Mouse (Mus musculus) embryonic facial prominence, embryonic 11.5 days (tissue): Measurements from ENCODE around the gene Tmem120a. TPM values are rescaled to one million over a fixed set of nuclear protein-coding genes. Genes with fewer than 3 reads are reported as not detected.
A peak's percentile ranks its signal among the peaks of the same experiment; 100 is the strongest.

Experiments used
- ATAC-seq: fragments of 200-750 bp; cut with Nextera tagmentation; replicated peaks from 2 replicates; pipeline ENCODE4 v1.8.0; 2017; ENCODE audit warnings: low read depth; ENCODE audit not compliant: insufficient number of reproducible peaks, low FRiP score, low TSS enrichment
- DNase-seq: peaks from one replicate; pipeline ENCODE4 v3.0.0-alpha.2; 2015; ENCODE audit warnings: low spot score
- H3K27ac ChIP-seq: fragments of 300-500 bp; sonication (generic); replicated peaks from 2 replicates; pipeline ENCODE4 v1.5.1; 2014; ENCODE audit warnings: mild to moderate bottlenecking, low read depth, low read length, control low read depth
- H3K27me3 ChIP-seq: fragments of 300-500 bp; sonication (generic); 2 replicates; pipeline ENCODE4 v1.6.1; 2014; ENCODE audit warnings: mild to moderate bottlenecking, low read length, moderate library complexity, mixed read lengths; ENCODE audit not compliant: control insufficient read depth, insufficient read depth
- H3K36me3 ChIP-seq: fragments of 300-500 bp; sonication (generic); replicated peaks from 2 replicates; pipeline ENCODE4 v1.6.1; 2014; ENCODE audit warnings: low read depth, mild to moderate bottlenecking, low read length, moderate library complexity, mixed read lengths; ENCODE audit not compliant: control insufficient read depth, insufficient read depth
- H3K4me1 ChIP-seq: fragments of 300-500 bp; sonication (generic); 2 replicates; pipeline ENCODE4 v1.6.1; 2014; ENCODE audit warnings: low read length, mixed read lengths; ENCODE audit not compliant: control insufficient read depth, insufficient read depth
- H3K4me2 ChIP-seq: fragments of 300-500 bp; sonication (generic); 2 replicates; pipeline ENCODE4 v1.6.1; 2014; ENCODE audit warnings: low read depth, mild to moderate bottlenecking, control low read depth, low read length, moderate library complexity
- H3K4me3 ChIP-seq: fragments of 300-500 bp; sonication (generic); 2 replicates; pipeline ENCODE4 v1.5.1; 2014; ENCODE audit warnings: low read depth, low read length, control low read depth
- H3K9ac ChIP-seq: fragments of 300-500 bp; sonication (generic); replicated peaks from 2 replicates; pipeline ENCODE4 v1.6.1; 2014; ENCODE audit warnings: mild to moderate bottlenecking, control low read depth, low read length
- H3K9me3 ChIP-seq: fragments of 300-500 bp; sonication (generic); replicated peaks from 2 replicates; pipeline ENCODE4 v1.6.1; 2016; ENCODE audit warnings: mild to moderate bottlenecking, low read length, inconsistent platforms, mixed read lengths; ENCODE audit not compliant: control insufficient read depth
- WGBS: fragments of 180-500 bp; shearing (Covaris S2); extraction: QIAGEN DNeasy Blood & Tissue Kit; methylation state at CpG from one replicate; pipeline ENCODE4 v1.1.7; 2014; 5-methylcytosine and 5-hydroxymethylcytosine counted together
- polyA plus RNA-seq: library from polyadenylated mRNA; unstranded; fragments of >200 nt; fragmentation: Nextera tagmentation; extraction: Ambion mirVana; gene quantifications from 2 replicates; pipeline ENCODE4 v1.2.1, GENCODE M21; 2014

Gene Tmem120a
- polyA plus RNA-seq, 1 experiment from 2014 or later = 47.1 TPM

GRCm38 (mm10) chr5:135738266-135738665, 6.0 kb downstream of the Tmem120a start:
- 30% methylated on average over 6 of the region's 6 CpGs for WGBS
- H3K9me3 ChIP-seq = no peaks in the 10 kb centered on the region
- no peak overlapping the region for H3K27ac ChIP-seq
- H3K4me2 ChIP-seq = no peak overlapping the region
- ATAC-seq = no peak
- H3K4me1 ChIP-seq = peaks cover 3% of the 10 kb centered on the region
- H3K27me3 ChIP-seq = no peaks in the 10 kb centered on the region
- peaks cover 22% of the 10 kb centered on the region for H3K36me3 ChIP-seq
- no peak overlapping the region for H3K4me3 ChIP-seq
- no peak overlapping the region for H3K9ac ChIP-seq
- peak; percentile 22 for DNase-seq

- Histone ChIP-seq H3K27ac (no peak overlapping the region), H3K9ac (no peak overlapping the region), H3K4me2 (no peak overlapping the region), H3K4me1 (no peaks in the 10 kb centered on the region), H3K36me3 (peaks cover 27% of the 10 kb centered on the region), H3K4me3 (no peak overlapping the region), H3K27me3 (no peaks in the 10 kb centered on the region), H3K9me3 (no peaks in the 10 kb centered on the region)
- 83% methylated on average over 7 of the region's 7 CpGs for WGBS
- ATAC-seq (no peak), DNase-seq (no peak)
Observed at GRCm38 (mm10) chr5:135737154-135737553, 7.1 kb downstream of the Tmem120a start.

DNA sequence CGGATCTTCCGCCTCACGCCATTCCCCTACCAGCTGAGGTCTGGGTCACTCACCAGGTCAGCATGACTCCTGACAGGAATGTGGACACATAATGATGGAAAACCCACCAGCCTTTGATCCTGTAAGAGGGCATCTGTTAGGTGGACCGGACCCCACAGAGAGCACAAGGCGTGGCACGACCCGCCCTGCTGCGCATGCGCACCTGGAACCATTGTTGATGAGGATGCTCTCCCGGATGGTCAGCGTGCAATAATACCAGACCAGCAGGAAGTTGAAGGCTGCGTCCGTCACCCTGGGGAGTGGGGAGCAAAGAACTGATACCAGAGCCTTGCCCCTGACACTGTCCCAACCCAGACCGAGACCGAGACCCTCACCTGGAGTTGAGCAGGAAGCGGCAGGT, 7.7 kb downstream of the Tmem120a start:
- 91% methylated on average over 16 of the region's 16 CpGs for WGBS

GRCm38 (mm10) chr5:135735741-135736140, 8.5 kb downstream of the Tmem120a start:
- Histone ChIP-seq H3K27ac (no peak overlapping the region), H3K27me3 (no peaks in the 10 kb centered on the region), H3K9me3 (no peaks in the 10 kb centered on the region), H3K4me2 (no peak overlapping the region), H3K9ac (no peak overlapping the region), H3K4me1 (no peaks in the 10 kb centered on the region), H3K4me3 (no peak overlapping the region), H3K36me3 (peaks cover 32% of the 10 kb centered on the region)
- no peak for DNase-seq
- WGBS = 94% methylated on average over 13 of the region's 13 CpGs
- ATAC-seq = no peak

More for the DNA sequence above, 7.7 kb downstream of the Tmem120a start:
- ATAC-seq (no peak), DNase-seq (no peak)
- Histone ChIP-seq H3K27me3 (no peaks in the 10 kb centered on the region), H3K27ac (no peak overlapping the region), H3K4me3 (no peak overlapping the region), H3K9me3 (no peaks in the 10 kb centered on the region), H3K4me2 (no peak overlapping the region), H3K4me1 (no peaks in the 10 kb centered on the region), H3K9ac (no peak overlapping the region), H3K36me3 (peaks cover 27% of the 10 kb centered on the region)

GRCm38 (mm10) chr5:135734057-135734680, 10.1 kb downstream of the Tmem120a start:
- 95% methylated on average over 42 of the region's 42 CpGs for WGBS
- Histone ChIP-seq H3K4me3 (no peak overlapping the region), H3K36me3 (peaks cover 39% of the 10 kb centered on the region), H3K27me3 (no peaks in the 10 kb centered on the region), H3K9me3 (no peaks in the 10 kb centered on the region), H3K4me1 (no peaks in the 10 kb centered on the region), H3K9ac (no peak overlapping the region), H3K27ac (no peak overlapping the region), H3K4me2 (no peak overlapping the region)
- ATAC-seq (no peak), DNase-seq (no peak)

- H3K27me3 ChIP-seq = no peaks in the 10 kb centered on the region
- no peak overlapping the region for H3K27ac ChIP-seq
- H3K9me3 ChIP-seq = no peaks in the 10 kb centered on the region
- H3K4me2 ChIP-seq = no peak overlapping the region
- H3K36me3 ChIP-seq = peaks cover 39% of the 10 kb centered on the region
- H3K4me3 ChIP-seq = no peak overlapping the region
- no peak overlapping the region for H3K9ac ChIP-seq
- 93% methylated on average over 4 of the region's 4 CpGs for WGBS
- no peaks in the 10 kb centered on the region for H3K4me1 ChIP-seq
- ATAC-seq (no peak), DNase-seq (no peak)
Observed at GRCm38 (mm10) chr5:135733071-135733470, 11.2 kb downstream of the Tmem120a start.

DNA sequence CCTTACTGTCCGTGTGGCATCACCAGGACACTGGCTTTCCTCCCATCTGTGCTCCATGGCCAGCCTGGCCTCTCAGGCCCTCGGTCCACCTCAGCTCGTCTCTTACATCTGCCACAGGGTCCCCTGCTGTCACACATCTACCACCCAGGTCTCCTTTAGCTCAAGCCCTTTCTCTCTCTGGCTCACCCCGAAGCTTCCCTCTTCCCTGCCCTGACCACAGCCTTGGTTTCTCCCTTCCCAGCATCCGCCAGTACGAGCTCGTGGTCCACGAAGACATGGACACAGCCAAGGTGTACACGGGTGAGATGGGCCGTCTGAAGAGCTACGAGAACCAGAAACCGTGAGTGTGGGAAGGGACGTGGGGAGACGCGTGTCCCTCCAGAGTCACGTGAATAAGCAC, 12.9 kb downstream of the Tmem120a start:
- H3K27me3 ChIP-seq = no peaks in the 10 kb centered on the region
- no peak overlapping the region for H3K9ac ChIP-seq
- H3K4me3 ChIP-seq = no peak overlapping the region
- ATAC-seq (no peak), DNase-seq (no peak)
- H3K36me3 ChIP-seq = peaks cover 39% of the 10 kb centered on the region
- 91% methylated on average over 16 of the region's 16 CpGs for WGBS
- H3K9me3 ChIP-seq = no peaks in the 10 kb centered on the region
- H3K27ac ChIP-seq = no peak overlapping the region
- H3K4me1 ChIP-seq = no peaks in the 10 kb centered on the region; the same call in 1 of the 2 replicates
- H3K4me2 ChIP-seq = no peak overlapping the region

GRCm38 (mm10) chr5:135730916-135731315, 13.3 kb downstream of the Tmem120a start:
- Histone ChIP-seq H3K9ac (no peak overlapping the region), H3K27ac (no peak overlapping the region), H3K4me1 (peaks cover 2% of the 10 kb centered on the region; the same call in 1 of the 2 replicates), H3K4me2 (no peak overlapping the region), H3K4me3 (no peak overlapping the region), H3K27me3 (no peaks in the 10 kb centered on the region), H3K36me3 (peaks cover 39% of the 10 kb centered on the region), H3K9me3 (no peaks in the 10 kb centered on the region)
- no peak for ATAC-seq
- no peak for DNase-seq
- WGBS = 93% methylated on average over 10 of the region's 10 CpGs
